Mouse (Mus musculus) T-cell, adult 2 months (primary cell): ENCODE data around the gene Patj.

Experiments used
- DNase-seq: peaks from one replicate; pipeline ENCODE4 v3.0.0; 2022; ENCODE audit warnings: low spot score

Gene Patj

GRCm38 (mm10) chr4:98727959-98728347, 332.4 kb downstream of the Patj start:
- DNase-seq, result no peak

- no peak for DNase-seq
Observed at GRCm38 (mm10) chr4:98728716-98729115, 333.1 kb downstream of the Patj start.

- no peak for DNase-seq
Observed at GRCm38 (mm10) chr4:98733660-98734059, 338.1 kb downstream of the Patj start.

- DNase-seq, result no peak
Observed at GRCm38 (mm10) chr4:98739753-98740152, 344.2 kb downstream of the Patj start.

GRCm38 (mm10) chr4:98743209-98743905, 347.8 kb downstream of the Patj start:
- no peak for DNase-seq

GRCm38 (mm10) chr4:98743906-98744210, 348.3 kb downstream of the Patj start:
- DNase-seq, result no peak

- no peak for DNase-seq
Observed at GRCm38 (mm10) chr4:98754456-98754855, 358.9 kb downstream of the Patj start.

GRCm38 (mm10) chr4:98756141-98756540, 360.6 kb downstream of the Patj start:
- DNase-seq, result no peak

GRCm38 (mm10) chr4:98758012-98758821, 362.6 kb downstream of the Patj start:
- no peak for DNase-seq

GRCm38 (mm10) chr4:98758872-98759518, 363.4 kb downstream of the Patj start:
- no peak for DNase-seq

- no peak for DNase-seq
Observed at GRCm38 (mm10) chr4:98767134-98768133, 371.8 kb downstream of the Patj start.
